Mouse (Mus musculus): ENCODE data around the gene Pgap2.

- TF ChIP-seq POLR2A (IDR thresholded peaks at IDR 0.05; ENCODE audit: insufficient read depth, low read depth, low read length) (no peak), CTCF (IDR thresholded peaks at IDR 0.05; ENCODE audit: insufficient read depth, low read depth, low read length) (no peak)
These were observed 8.8 kb upstream of the Pgap2 start for GRCm38 (mm10) chr7:102200996-102201785.
